Mouse (Mus musculus) urinary bladder, postnatal 25 days (tissue): ENCODE results near the gene Caprin2.
A peak's percentile ranks its signal among the peaks of the same experiment; 100 is the strongest.
"Not testable (repeated sequence)": the region's sequence is repeated elsewhere in the genome, so short reads cannot be mapped to it uniquely, and the experiment has no call there.

Source experiments
- DNase-seq: peaks from one replicate; pipeline ENCODE4 v3.0.0; 2022; ENCODE audit warnings: low spot score

The Caprin2 gene

DNA sequence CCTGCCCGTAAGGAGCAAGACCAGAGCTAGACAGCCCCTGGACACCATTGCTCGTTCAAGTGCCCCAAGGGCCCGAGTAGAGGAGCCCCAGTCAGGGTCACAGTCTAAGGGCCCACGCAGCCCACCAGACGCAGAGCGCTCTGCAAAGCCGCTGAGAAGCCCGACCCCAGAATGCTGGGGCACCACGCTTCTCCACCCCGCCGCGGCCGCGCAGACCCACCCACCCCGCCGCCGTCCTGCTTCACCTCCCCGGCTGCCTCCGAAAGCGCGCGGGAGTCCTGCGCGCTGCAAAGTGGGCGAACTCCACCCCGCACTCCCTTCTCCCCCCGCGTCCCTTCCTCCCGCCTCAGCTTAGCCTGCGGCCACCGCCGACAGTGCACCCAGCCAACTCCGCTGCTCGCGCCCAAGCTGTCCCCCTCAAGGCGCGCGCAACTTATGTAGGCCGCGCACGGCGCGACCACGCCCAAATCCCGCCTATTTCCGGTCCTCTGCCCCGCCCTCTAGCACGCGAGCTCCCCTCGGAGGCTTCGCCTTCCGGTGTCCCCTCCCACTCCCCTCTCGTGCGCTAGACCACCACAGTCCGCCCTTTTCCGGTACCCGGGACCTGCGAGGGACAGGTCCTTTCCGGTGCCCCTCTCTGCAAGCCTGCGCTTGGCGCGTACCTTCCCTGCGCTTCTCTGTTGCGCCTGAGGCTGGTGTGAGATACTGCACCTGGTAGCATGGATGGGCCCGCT is at the start of gene Caprin2:
Gene Caprin2, minus strand, starts transcription at position 465 of the 734 bp plus-strand sequence.
- peak; percentile 90 for DNase-seq

DNA sequence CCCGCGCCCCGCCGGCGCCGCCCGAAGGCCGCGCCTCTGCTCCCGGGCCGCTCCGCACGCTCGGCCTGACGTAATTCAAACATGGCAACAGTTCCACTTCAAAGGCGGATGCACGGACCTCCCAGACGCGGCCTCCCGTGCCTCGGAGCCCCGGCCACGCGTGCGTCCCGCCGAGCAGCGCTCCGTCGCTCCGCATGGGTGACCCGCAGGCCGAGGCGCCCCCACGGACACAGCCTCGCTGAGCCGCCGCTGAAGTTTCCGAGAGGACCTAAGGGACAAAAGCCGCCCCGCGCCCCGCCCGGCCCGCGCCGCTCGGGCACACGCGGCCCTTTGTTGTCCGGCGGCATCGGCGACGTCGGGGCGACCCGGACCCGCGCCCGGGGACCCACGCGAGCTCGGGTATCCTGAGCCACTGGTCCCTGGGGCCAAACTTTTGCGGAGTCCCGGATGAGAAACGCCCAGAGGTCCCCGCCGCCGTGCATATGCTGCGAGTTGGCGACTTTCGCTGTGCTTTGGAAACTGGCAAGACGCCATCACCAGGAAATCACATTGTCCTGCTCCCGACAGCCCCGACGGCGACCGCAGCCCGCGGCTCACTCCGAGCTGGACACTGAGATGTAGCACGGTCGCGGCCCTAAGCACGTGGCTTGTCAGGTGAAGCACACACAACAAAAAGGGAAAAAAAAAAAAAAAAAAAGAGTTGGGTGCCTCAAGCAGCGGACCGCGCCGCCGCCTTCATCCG is 48.9 kb upstream of the Caprin2 start:
- DNase-seq: peak; percentile 58

DNA sequence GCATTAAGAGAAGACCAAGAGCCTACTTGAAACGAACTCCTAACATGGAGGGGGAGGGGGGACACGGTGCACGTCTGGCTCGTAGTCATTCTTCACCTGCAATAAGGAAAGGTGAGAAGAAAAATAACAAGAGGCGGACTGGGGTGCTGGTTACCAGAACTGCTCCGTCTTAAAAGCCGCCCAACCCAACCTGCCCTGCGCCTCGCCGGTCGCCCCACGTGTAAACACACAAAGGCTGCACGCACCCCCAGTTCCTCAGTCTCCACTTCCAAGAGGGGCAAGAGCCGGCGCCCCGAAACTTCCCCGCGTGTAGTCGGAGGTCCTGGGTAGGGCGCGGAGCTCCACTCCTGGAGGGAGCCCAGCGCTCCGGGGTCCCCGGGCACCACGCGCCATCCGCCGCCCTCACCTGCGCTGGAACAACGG is 48.3 kb upstream of the Caprin2 start:
- DNase-seq: no peak

DNA sequence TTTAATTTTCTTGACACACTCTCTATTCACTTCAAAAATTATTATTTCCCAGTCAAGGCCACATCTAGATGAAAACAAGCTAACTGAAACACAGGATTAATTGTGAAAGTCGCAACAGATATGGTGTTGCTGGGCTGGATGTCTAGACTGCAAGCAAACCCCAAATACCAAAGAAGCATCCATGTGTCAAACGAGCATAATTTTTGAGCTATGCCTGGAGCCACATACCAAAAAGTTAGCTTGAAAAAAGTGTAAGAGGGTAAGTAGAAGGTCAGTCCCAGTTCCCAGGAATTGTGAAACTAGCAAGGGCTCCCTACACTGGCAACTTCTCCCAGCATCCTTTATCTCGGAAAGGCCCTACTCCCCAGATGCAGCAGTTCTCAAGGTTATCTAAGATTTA is 47.7 kb upstream of the Caprin2 start:
- no peak for DNase-seq

DNA sequence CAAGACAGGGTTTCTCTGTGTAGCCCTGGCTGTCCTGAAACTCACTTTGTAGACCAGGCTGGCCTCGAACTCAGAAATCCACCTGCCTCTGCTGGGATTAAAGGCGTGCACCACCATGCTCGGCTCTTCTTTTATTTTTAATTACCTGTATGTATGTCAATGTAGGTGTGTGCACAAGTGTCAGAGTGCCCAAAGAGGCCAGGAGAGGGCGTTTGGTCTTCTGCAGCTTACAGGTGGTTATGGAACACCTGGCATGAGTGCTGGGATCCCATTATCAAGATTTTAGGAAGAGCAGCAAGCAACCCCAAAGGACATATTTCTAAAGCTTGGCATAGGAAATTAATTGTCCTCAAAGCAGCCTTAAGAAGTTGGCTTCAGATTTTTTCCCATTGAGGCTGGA is 46.4 kb upstream of the Caprin2 start:
- DNase-seq: no peak

DNA sequence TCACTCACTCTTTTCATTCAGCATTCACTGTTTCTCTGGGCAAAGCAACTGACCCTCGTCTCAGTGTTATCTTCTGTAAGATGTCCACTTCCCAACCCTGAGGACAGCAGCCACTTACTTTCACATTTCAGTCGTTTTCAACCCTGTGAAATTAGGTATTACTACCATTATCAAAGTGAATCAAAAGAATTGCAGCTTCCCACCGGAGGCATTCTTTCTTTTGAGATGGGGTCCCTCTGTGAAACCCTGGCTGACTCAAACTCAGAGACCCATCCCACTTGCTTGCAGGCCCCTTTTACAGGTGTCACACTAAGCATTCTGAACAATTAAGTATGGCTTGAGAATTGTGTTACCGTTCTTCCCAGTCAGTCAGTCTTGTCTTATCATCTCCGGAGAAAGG is 45.8 kb upstream of the Caprin2 start:
- DNase-seq: no peak

DNA sequence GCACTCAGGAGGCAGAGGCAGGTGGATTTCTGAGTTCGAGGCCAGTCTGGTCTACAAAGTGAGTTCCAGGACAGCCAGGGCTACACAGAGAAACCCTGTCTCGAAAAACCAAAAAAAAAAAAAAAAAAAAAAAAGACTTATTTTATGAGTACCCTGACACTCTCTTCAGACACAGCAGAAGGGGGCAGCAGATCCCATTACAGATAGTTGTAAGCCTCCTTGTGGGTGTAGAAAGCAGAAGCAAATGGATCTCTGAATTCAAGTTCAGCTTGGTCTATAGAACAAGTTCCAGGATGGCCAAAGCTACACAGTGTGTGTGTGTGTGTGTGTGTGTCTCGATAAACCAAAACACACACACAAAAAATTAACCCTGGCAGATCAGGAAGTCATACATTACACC is 44.3 kb upstream of the Caprin2 start:
- DNase-seq: not testable (repeated sequence)

DNA sequence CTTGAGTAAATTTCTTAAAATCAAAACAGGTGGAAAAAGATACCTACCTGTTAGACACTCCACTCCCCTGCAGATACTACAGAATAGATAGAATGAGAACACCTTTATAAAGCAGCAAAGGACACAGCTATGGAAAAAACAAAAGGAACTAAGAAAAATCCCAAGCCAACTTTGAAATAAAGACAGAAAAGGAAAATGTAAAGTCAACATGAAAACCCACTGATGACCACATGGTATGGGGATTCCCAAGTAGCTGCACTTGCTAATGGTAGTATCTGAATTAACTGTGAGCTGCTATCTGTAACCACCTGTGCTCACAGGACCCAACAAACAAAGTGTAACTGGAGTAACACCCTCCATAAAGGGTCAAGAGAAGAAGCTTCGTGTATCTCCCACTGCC is 41.7 kb upstream of the Caprin2 start:
- no peak for DNase-seq

DNA sequence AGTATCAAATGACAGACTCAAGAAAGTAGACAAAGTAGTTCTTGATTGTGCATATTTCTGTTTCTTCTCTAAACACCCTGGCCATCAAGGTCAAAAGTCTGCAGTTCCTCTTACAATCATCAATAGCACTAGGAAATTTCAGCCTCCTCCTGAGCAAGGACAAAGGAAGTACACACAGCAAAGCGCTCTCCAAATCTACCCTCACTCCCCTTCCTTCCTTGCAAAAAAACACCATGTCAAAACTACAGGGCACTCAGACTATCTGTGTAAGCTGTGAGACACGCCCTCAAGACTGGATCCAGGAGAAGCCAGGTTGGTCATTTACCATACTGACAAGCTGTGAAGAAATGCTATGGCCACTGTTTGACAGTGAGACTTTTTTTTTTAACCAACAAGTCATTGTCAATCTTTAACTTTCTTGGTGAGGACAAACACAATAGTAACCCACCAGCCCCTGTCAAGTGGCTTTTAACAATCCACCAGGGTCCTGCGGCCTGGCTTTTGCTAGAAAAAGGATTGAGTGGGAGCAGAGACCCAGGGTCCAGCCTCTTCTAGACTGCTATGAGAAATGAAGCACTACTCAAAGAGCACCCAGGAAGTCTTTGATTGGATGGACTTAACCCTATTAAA is 39.0 kb upstream of the Caprin2 start:
- no peak for DNase-seq

DNA sequence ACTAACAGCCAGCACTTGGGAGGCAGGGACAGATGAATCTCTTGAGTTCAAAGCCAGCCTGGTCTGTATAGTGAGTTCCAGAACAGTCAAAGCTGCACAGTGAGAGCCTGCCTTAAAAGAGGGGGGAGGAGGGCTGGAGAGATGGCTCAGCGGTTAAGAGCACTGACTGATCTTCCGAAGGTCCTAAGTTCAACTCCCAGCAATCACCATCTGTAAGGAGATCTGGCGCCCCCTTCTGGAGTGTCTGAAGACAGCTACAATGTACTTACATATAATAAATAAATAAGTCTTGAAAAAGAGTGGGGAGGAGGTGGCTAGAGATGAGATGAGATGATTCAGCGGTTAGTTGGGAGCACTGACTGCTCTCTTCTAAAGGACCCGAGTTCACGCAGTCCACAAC is 35.2 kb upstream of the Caprin2 start:
- DNase-seq: no peak

DNA sequence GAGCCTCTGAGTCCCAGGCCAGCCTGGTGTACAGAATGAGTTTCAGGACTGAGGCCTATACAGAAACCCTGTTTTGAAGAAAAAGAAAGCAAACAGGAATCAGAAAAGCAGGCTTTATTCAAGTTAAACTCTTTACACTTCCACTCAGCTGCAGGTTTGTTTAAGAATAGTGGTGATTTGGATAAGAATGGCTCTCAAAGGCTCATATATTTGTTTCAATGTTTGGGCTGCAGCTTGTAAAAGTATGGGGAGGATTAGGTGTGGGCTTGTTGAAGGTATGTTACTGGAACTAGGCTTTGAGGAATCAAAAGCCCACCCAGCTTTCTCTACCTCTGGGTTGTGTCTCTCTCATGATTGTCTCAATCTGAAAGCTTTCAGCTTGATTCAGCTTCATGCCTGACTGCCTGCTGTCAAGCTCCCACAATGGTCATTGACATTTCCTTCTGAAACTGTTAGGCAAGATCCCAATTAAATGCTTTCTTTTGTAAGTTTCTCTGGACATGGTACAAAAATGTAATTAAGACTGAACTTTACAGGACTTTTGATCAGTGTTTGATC is 22.9 kb upstream of the Caprin2 start:
- DNase-seq: no peak

DNA sequence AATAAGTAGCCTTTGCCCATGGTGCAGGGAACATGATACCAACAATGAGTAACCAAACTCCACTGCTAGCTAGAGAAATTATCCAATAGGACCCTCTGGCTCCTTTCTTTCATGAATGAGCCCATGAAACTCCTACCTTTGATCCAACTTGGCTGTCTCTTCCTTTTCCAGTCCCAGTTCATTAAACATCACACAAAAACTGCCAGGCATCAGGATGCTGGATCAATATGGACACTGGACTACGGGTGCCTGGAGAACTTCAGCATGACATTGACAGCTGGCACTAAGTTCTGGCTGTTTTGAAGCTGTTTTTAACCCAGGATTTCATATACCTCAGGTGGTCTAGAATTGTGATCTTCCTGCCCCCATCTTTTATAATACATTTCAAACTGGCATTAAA is 21.6 kb upstream of the Caprin2 start:
- no peak for DNase-seq

DNA sequence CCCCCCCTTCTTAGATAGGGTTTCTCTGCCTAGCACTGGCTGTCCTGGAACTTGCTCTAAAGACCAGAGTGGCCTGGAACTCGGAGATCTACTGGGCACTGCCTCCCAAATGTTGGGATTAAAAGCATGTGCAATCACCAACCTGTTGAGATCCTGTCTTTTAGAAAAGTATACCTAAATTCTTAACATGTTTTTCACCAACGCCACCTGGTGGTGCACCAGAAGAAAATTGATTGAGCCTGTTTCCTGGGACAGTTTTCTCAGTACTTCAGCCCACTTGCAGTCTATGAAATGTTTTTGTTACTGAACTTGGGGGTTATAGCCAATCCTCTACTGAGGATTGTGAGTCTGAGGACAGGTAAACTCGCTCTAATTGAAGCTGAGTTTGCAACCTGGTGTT is 20.8 kb upstream of the Caprin2 start:
- DNase-seq: peak; percentile 9

DNA sequence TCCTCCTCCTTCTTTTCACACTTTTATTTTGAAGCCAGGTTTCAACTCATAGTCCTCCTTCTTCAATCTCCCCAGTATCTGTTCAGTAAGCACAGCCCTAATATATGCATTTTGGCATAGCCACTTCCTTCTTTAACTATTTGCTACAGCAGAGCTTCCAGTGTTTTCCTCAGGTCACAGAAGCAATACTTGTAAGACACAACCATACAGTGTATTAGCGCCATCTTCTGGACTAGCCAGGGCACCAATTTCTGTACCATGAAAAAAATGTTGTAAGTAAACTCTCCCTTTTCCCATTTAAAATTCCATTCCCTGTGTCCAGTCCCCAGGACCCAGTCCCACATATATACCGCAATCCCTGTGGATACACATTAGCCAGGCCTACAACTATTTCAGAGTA is 17.9 kb upstream of the Caprin2 start:
- peak; percentile 32 for DNase-seq

DNA sequence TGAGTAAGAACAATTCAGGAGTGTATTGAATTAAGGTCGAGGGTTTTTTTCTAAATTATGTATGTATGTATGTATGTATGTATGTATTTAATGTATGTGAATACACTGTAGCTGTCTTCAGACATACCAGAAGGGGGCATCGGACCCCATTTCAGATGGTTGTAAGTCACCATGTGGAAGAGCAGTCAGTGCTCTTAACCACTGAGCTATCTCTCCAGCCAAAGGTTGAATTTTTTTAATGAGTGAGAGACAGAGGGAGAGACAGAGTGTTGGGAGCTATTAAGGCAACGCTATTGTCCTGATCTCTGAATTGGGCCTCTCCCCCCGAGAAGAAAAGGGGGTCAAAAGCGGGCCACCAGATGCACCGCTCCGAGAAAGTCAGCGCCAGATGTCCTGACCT is 15.9 kb upstream of the Caprin2 start:
- DNase-seq: not testable (repeated sequence)

DNA sequence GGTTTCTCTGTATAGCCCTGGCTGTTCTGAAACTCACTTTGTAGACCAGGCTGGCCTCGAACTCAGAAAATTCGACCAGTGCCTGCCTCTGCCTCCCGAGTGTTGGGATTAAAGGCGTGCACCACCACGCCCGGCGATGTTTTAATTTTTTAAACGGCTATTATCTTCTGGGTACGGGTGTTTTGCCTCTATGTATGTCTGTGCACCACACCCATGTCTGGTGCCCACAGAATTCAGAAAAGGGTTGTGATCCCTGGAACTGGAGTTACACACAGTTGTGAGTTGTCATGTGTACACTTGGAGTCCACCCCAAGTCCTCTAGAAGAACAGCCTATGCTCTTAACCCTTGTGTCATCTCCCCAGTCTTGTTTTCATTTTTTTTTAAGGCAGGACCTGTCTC is 10.9 kb upstream of the Caprin2 start:
- no peak for DNase-seq

DNA sequence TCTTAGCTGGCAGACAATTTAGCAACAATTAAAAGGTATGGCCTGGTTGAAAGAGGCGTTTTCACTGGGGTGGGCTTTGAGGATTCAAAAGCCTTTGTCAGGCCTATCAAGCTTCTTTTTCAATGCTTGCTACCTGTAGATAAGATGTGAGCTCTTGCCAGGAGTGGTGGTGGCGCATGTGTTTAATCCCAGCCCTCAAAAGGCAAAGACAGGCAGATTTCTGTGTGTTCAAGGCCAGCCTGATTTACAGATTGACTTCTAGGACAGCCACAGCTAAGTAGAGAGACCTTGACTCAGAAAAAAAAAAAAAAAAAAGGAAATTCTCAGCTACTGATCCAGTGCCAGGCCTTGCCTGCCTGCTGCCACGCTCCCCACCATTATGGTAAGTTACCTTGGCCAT is 6.7 kb upstream of the Caprin2 start:
- no peak for DNase-seq

DNA sequence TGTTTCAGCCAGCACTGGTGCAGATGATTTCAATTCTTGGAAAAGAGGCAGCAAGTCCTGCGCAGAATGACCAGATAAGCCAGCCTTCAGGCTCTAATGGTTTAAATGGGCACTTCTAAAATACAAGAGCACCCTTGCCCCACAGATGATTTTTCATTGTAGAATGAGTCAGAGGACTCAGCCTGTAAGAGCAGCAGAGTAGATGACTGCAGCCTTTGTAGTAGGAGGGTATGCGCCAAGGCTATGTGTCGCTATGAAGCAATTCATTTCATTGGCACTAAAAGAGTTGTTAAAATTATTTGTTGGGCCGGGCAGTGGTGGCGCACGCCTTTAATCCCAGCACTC is 442 bp upstream of the Caprin2 start:
- no peak for DNase-seq

DNA sequence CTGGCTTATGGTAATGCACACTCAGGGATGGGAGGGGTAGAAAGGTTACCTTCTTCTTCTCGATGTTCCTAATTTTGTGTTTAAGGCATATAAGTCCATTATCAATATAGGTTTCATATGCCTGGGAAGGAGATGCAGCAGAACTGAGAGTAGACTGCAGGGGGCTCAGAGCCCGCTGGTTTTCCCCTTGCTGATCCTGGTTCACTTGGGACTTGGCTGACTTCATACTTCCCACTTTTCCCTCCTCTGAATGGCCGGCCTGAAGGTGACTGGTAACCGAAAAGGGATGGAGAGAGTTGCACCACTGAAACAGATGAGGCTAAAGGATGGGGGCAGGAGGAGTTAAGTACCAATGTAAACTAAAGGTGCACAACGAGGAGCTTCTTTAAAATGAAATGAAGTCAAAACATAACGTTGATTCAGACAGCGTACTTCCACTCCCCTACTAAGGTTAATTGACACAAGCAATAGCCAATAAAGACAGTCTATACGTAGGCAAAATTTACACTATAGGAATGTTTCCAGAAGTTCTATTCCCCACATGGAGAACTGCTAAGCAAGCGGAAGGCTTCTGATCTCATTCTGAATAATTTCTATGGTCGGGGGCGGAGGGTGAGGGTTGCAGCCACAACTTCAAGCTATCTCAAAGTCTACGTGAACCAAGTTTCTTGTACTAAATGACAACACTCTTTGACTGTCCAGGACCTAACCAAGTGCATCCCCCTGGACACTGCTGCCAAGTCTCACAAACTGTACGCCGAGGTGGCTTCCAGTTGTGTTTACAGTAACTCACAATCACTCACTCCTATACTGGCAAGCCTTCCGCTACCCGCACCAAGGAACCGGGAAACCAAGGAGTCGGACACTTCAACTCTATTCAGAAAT is 907 bp downstream of the Caprin2 start:
- DNase-seq: no peak

DNA sequence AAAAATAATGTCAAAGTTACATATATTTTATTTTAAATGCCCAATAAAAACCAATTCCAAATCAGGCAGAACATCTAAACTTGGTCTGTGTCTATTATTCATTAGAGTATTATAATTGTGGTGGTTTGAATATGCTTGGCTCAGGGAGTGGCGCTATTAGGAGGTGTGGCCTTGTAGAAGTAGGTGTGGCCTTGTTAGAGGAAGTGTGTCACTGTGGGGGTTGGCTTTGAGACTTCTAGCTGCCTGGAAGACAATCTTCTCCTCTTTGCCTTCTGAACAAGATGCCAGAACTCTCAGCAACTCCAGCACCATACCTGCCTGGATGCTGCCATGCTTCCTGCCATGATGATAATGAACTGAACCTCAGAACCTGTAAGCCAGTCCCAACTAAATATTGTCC is 22.1 kb downstream of the Caprin2 start:
- no peak for DNase-seq

DNA sequence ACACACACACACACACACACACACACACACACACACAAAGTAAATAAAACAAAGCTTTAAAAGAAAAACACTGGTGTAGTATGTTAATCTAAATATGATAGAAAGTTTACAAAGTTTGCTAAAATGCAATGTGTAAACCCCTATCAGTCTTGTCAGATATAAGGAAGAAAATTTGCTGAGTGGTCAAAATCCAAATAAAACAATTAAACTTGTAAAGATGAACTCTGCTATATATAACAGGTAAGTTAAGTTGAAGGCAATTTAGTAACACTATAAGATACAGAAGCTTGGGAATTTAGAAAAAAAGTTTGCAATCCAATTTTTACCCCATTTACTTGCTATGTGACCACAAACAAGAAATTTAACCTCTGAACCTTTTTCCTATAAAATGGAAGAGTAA is 50.4 kb downstream of the Caprin2 start:
- DNase-seq: no peak

DNA sequence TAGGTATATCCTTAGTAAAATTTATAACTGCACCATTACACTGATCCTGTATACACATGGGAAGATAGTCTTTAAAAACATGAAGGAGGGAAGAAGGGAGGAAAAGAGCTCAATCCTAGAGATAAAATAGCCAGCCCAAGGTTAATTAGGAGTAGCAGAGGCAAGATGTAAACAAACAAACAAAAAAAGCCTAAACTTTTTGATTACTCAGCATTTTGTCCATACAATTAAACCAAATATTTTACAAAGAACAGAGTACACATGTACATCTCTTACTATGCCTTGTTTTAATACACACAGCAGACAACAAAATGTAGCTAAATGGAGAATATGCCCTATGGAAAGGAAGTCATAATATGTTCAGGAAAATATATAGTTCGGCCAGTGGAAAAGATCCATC is 54.3 kb downstream of the Caprin2 start:
- DNase-seq: no peak
